Mouse (Mus musculus) midbrain, postnatal 0 days (tissue): Measurements from ENCODE around the gene Slu7. TPM values are rescaled to one million over a fixed set of nuclear protein-coding genes. Genes with fewer than 3 reads are reported as not detected.

ENCODE experiments used
- ATAC-seq: fragments of 200-750 bp; cut with Nextera tagmentation; 2 replicates; pipeline ENCODE4 v1.8.0; 2017; ENCODE audit warnings: moderate number of reproducible peaks, mild to moderate bottlenecking, moderate TSS enrichment, moderate library complexity; ENCODE audit not compliant: low FRiP score
- DNase-seq: peaks from one replicate; pipeline ENCODE4 v3.0.0-alpha.2; 2015; ENCODE audit warnings: low spot score
- H3K27ac ChIP-seq: fragments of 300-500 bp; sonication (generic); 2 replicates; pipeline ENCODE4 v1.5.1; 2014; ENCODE audit warnings: low read depth, mild to moderate bottlenecking, low read length, mixed read lengths
- H3K27me3 ChIP-seq: fragments of 300-500 bp; sonication (generic); 2 replicates; pipeline ENCODE4 v1.6.1; 2014; ENCODE audit warnings: low read length, control low read depth, mixed read lengths; ENCODE audit not compliant: insufficient read depth
- H3K36me3 ChIP-seq: fragments of 300-500 bp; sonication (generic); 2 replicates; pipeline ENCODE4 v1.6.1; 2014; ENCODE audit warnings: low read length, control low read depth, mixed read lengths; ENCODE audit not compliant: insufficient read depth
- H3K4me1 ChIP-seq: fragments of 300-500 bp; sonication (generic); 2 replicates; pipeline ENCODE4 v1.6.1; 2014; ENCODE audit warnings: mild to moderate bottlenecking, control low read depth, antibody characterized with exemption, low read length, mixed read lengths; ENCODE audit not compliant: insufficient read depth
- H3K4me2 ChIP-seq: fragments of 300-500 bp; sonication (generic); 2 replicates; pipeline ENCODE4 v1.6.1; 2014; ENCODE audit warnings: low read depth, mild to moderate bottlenecking, low read length, mixed read lengths; ENCODE audit not compliant: poor library complexity, severe bottlenecking
- H3K4me3 ChIP-seq: fragments of 300-500 bp; sonication (generic); 2 replicates; pipeline ENCODE4 v1.5.1; 2014; ENCODE audit warnings: low read depth, mild to moderate bottlenecking, low read length, moderate library complexity
- H3K9ac ChIP-seq: fragments of 300-500 bp; sonication (generic); replicated peaks from 2 replicates; pipeline ENCODE4 v1.6.1; 2014; ENCODE audit warnings: mild to moderate bottlenecking, low read length, moderate library complexity, mixed read lengths; ENCODE audit not compliant: poor library complexity, severe bottlenecking
- H3K9me3 ChIP-seq: fragments of 300-500 bp; sonication (generic); 2 replicates; pipeline ENCODE4 v1.6.1; 2016; ENCODE audit warnings: low read length, control low read depth
- CTCF ChIP-seq: IDR thresholded peaks from 2 replicates; pipeline ENCODE4 v1.5.1; 2016; ENCODE audit warnings: antibody characterized with exemption, mild to moderate bottlenecking
- WGBS: fragments of 180-500 bp; shearing (Covaris S2); extraction: QIAGEN DNeasy Blood & Tissue Kit; methylation state at CpG from one replicate; pipeline ENCODE4 v1.1.7; 2014; 5-methylcytosine and 5-hydroxymethylcytosine counted together
- polyA plus RNA-seq: library from polyadenylated mRNA; unstranded; fragments of >200 nt; fragmentation: Nextera tagmentation; extraction: Ambion mirVana; gene quantifications from 2 replicates; pipeline ENCODE4 v1.2.1, GENCODE M21; 2015
- total RNA-seq: library from RNA; depleted of rRNA; stranded (reverse); fragments of >200 nt; gene quantifications from 2 replicates; pipeline ENCODE4 v1.2.3, GENCODE M21; 2014; rRNA removed

The Slu7 gene
- total RNA-seq: 16.5 and 21.3 TPM in 2 replicates
- polyA plus RNA-seq: 55.4 and 58.3 TPM in 2 replicates

GRCm38 (mm10) chr11:43433254-43434023 lies at the start of gene Slu7:
Gene Slu7 (plus strand): TSS chr11:43433744.
- H3K4me3 ChIP-seq: peak within 1 kb of the TSS; percentile 77
- H3K36me3 ChIP-seq: peaks cover 11% of the 10 kb centered on the region; the same call in 1 of the 2 replicates
- H3K4me1 ChIP-seq: peaks cover 5% of the 10 kb centered on the region; the same call in 1 of the 2 replicates
- 0 out of 2 replicates have a peak within 1 kb of the TSS, but pooled peaks have one; percentile 13 for H3K27ac ChIP-seq
- ATAC-seq: peak; percentile 75; the same call in 1 of the 2 replicates
- peak; percentile 48 for TF ChIP-seq CTCF
- no peaks in the 10 kb centered on the region for H3K9me3 ChIP-seq
- peak within 1 kb of the TSS; percentile 64 for H3K4me2 ChIP-seq
- WGBS: 8% methylated on average over 38 of the region's 38 CpGs
- H3K27me3 ChIP-seq: no peaks in the 10 kb centered on the region
- H3K9ac ChIP-seq: peak within 1 kb of the TSS; percentile 66
- DNase-seq: peak; percentile 91

GRCm38 (mm10) chr11:43385055-43385649 lies 48.4 kb upstream of the Slu7 start:
- no peaks in the 10 kb centered on the region for H3K9me3 ChIP-seq
- H3K4me3 ChIP-seq: peak overlapping the region; percentile 29
- peak overlapping the region; percentile 57 for H3K9ac ChIP-seq
- no peaks in the 10 kb centered on the region for H3K27me3 ChIP-seq
- H3K36me3 ChIP-seq: no peaks in the 10 kb centered on the region
- 2% methylated on average over 18 of the region's 18 CpGs for WGBS
- H3K4me2 ChIP-seq: peak overlapping the region; percentile 62
- peak; percentile 88 for ATAC-seq
- H3K4me1 ChIP-seq: peaks cover 4% of the 10 kb centered on the region; the same call in 1 of the 2 replicates
- peak overlapping the region; percentile 70 for H3K27ac ChIP-seq
- no peak for TF ChIP-seq CTCF
- peak; percentile 64 for DNase-seq

GRCm38 (mm10) chr11:43385716-43386115 lies 47.8 kb upstream of the Slu7 start:
- Histone ChIP-seq H3K27me3 (no peaks in the 10 kb centered on the region), H3K4me1 (peaks cover 4% of the 10 kb centered on the region; the same call in 1 of the 2 replicates), H3K27ac (peak overlapping the region; percentile 70), H3K4me2 (peak overlapping the region; percentile 62), H3K36me3 (no peaks in the 10 kb centered on the region), H3K9me3 (no peaks in the 10 kb centered on the region), H3K4me3 (peak overlapping the region; percentile 29), H3K9ac (peak overlapping the region; percentile 57)
- no peak for TF ChIP-seq CTCF
- 1% methylated on average over 8 of the region's 8 CpGs for WGBS
- DNase-seq (peak; percentile 59), ATAC-seq (peak; percentile 77)

- no peak for DNase-seq
- H3K36me3 ChIP-seq: no peaks in the 10 kb centered on the region
- no peak for ATAC-seq
- TF ChIP-seq CTCF: no peak
- 93% methylated on average over 14 of the region's 14 CpGs for WGBS
- no peak overlapping the region for H3K9ac ChIP-seq
- no peak overlapping the region for H3K27ac ChIP-seq
- H3K4me2 ChIP-seq: no peak overlapping the region
- H3K4me1 ChIP-seq: peaks cover 4% of the 10 kb centered on the region; the same call in 1 of the 2 replicates
- H3K27me3 ChIP-seq: no peaks in the 10 kb centered on the region
- H3K4me3 ChIP-seq: no peak overlapping the region
- H3K9me3 ChIP-seq: no peaks in the 10 kb centered on the region
Observed at GRCm38 (mm10) chr11:43387004-43387880, 46.3 kb upstream of the Slu7 start.

GRCm38 (mm10) chr11:43388122-43389097 lies 45.1 kb upstream of the Slu7 start:
- Histone ChIP-seq H3K9ac (no peak overlapping the region), H3K27ac (no peak overlapping the region), H3K9me3 (no peaks in the 10 kb centered on the region), H3K27me3 (no peaks in the 10 kb centered on the region), H3K4me1 (peaks cover 4% of the 10 kb centered on the region; the same call in 1 of the 2 replicates), H3K36me3 (no peaks in the 10 kb centered on the region), H3K4me3 (no peak overlapping the region), H3K4me2 (no peak overlapping the region)
- WGBS: 85% methylated on average over 21 of the region's 21 CpGs
- DNase-seq (no peak), ATAC-seq (no peak)
- TF ChIP-seq CTCF: no peak
